Mouse (Mus musculus) monocyte, adult 5-6 weeks (primary cell): ENCODE measurements around the gene Ccdc47. TPM values are rescaled to one million over a fixed set of nuclear protein-coding genes. Genes with fewer than 3 reads are reported as not detected.
A peak's percentile ranks its signal among the peaks of the same experiment; 100 is the strongest.
"Not testable (repeated sequence)": the region's sequence is repeated elsewhere in the genome, so short reads cannot be mapped to it uniquely, and the experiment has no call there.

Experiments
- ATAC-seq: fragments of 153-309, 156-312 bp; replicated peaks from 2 replicates; pipeline ENCODE4 v1.8.0; 2017; ENCODE audit warnings: mild to moderate bottlenecking; ENCODE audit not compliant: low TSS enrichment, insufficient number of reproducible peaks, severe bottlenecking, poor library complexity, low FRiP score
- total RNA-seq: library from RNA; stranded (forward); fragments of 200-1000, 200-491, 200-594 nt; gene quantifications from 3 replicates; pipeline ENCODE4 v1.2.3, GENCODE M21; 2017

The Ccdc47 gene
- total RNA-seq, 1 experiment from 2014 or later = 140 TPM

DNA sequence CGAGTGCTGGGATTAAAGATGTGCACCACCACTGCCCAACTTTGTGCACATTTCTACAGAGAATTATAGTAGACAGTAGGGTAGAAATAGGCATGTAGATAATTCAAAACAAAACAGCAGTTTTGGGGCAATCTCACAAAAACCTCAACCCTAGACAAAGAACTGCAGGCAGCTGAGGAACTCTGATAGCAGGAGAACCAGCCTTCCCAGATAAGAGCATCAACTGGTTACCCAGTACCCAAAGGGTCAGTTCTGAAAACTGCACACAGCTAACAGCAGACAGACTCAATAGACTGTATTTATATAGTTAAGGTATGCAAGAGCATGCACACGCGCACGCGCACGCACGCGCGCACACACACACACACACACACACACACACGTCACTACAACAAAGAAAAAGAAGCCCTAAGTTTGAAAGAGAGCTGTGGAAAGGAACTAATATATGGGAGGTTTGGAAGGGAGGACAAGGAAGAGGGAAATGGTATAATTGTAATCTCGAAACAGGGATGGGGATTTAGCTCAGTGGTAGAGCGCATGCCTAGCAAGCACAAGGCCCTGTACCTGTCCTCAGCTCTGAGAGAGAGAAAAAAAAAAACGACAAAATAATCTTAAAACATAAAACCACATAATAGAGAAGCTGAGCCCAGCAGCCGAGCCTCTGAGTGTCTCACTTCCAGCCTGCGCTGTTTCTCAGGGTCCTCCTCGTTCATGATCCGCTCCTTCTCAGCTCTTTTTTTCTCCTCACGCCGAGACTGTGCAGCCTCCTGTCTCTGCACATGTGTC lies 14.6 kb downstream of the Ccdc47 start:
- no peak for ATAC-seq

DNA sequence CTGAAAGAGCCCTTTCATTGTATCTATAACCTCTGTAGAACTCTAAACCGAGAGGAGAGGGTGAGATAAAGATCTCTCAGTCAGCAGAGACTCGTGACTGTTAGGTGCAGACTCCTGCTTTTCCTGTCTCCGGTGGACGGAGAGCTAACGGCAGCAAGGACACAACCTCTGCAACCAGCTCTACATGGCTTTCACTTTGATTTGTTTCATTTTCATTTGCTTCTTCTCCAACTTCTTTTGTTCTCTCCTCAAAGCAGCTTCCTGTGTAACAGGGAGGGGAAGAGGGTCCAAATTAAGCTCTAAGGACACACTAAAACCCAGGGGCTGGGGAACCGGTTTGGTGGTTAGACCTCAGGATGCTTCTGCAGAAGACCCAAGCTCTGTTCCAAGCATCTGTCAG lies 15.4 kb downstream of the Ccdc47 start:
- ATAC-seq = no peak

- not testable (repeated sequence) for ATAC-seq
These were observed 16.1 kb downstream of the Ccdc47 start for GRCm38 (mm10) chr11:106199997-106200396.

GRCm38 (mm10) chr11:106198277-106198676 lies 17.9 kb downstream of the Ccdc47 start:
- 0 out of 2 replicates have a peak, but pooled peaks have one; percentile 33 for ATAC-seq

GRCm38 (mm10) chr11:106195341-106195740 lies 20.8 kb downstream of the Ccdc47 start:
- ATAC-seq = no peak

DNA sequence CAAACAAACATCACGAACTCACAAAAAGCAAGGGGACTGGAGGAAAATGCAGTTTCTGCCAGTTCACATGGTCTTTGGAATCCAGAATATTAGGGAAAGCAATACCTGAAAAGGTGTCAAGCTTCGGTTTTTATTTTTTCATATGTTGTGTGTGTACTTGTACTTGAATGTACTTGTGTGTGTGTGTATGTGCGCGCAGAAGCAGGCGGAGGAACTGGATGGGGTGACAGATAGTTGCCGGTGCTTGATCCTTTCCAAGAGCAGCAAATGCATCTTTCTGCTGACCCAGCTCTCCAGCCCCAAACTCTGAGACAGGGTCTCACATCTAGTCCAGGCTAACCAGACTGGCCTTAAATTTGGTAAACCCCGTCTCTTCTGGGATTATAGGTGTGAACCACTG lies 21.3 kb downstream of the Ccdc47 start:
- no peak for ATAC-seq

GRCm38 (mm10) chr11:106194155-106194541 lies 22.0 kb downstream of the Ccdc47 start:
- no peak for ATAC-seq

DNA sequence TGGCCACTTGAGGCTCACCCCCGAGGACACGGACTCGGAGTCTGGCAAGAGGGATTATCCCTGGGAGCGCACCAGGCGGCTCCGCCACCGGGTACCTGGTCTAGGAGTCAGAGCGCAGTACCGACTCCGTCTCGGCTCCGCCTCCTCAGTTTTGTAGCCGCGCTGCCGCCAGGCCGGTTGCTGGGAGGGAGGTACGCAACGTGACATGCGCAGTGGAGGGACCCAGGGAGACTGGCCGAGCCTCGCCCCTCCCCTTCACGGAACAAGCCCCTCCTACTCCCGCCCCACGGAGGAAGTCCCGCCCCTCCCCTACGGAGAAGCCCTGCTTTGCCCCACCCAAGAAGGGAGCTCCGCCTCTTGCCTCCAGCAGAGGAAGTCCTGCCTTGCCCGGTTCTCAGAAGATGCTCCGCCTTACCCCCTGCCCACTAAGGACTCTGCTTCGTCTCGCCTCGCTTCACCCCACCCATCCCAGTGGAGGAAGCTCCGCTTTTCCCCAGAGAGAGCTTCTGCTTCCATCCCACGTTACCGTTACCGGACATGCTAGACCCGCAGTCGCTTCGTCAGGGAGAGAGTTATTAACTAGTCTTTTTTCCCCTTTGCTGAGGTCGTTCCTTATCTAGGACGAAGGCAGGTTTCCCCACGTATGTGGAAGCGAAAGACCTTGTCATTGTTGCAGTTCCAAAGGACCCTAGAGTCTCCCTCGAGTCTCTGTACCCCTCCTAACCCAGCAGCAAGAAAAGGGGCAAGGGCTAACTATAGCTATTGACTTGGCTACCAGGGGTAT lies 22.6 kb downstream of the Ccdc47 start:
- peak; percentile 94 for ATAC-seq

DNA sequence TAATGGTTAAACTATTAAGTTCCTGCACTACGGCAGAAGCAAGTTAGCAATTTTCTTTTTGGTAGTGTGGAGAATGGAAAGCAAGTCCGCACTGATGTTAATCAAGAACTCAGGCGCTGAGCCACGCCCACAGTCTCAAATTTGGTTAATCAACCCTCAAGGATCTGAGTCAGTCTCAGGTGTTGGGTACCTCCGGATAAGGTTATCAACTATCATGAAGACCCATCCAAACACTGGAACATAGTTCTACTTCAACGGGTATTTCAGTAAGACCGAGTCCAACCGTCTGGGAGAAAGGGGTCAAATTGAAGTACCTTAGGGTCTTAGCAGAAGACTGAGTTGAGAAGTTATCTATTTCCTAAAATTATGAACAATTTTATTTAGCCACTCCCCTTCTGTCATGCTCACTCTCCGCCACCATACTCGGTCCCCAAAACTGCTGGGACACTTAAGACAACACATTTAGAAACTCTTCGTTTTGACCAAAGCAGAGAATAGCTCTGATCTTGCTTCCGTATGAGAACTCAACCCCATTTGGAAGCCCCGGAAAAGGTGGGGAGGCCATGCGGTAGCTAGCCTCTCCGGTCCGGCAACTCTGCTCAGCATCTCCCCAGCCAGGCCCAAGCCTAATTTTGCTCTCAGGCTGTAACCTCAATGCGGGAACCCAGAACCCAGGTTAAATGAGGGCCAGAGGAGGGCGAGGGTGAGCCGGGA lies 23.3 kb downstream of the Ccdc47 start:
- ATAC-seq = peak; percentile 32; the same call in 1 of the 2 replicates

DNA sequence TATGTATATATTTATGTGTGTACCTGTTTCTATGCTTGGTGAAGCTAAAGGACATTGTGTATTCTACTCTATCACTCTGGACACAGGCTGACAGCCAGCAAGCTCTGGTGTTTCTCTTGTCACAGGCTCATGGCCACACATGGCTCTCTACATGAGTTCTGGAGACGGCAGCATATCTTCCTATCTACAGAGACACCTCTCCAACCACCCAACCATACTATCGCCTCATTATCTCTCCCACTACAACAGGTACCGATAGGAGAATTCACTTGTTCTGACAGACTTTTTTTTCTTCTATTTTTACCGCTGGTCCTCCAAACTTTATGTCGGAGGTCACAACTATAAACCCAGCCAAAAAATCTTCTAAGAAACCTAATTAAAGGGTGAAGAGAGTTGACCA lies 23.9 kb downstream of the Ccdc47 start:
- ATAC-seq = no peak

DNA sequence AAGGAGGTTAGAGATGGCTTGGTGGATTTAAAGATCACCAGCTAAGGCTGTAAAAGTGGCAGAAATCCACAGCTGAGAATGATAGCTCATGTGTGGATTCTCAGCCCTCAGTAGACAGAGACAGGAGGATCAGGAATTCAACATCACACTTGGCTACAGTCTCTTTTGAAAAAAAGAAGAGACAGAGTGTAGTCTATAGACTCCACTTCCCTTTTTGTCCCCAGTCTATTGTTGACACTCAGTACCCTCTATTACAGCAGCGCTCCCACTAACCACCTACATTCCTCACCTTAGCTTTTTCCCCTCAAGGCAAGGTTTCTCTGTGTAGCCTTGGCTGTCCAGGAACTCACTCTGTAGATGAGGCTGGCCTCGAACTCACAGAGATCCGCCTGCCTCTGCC lies 24.4 kb downstream of the Ccdc47 start:
- ATAC-seq = no peak

GRCm38 (mm10) chr11:106187326-106187725 lies 28.8 kb downstream of the Ccdc47 start:
- no peak for ATAC-seq

DNA sequence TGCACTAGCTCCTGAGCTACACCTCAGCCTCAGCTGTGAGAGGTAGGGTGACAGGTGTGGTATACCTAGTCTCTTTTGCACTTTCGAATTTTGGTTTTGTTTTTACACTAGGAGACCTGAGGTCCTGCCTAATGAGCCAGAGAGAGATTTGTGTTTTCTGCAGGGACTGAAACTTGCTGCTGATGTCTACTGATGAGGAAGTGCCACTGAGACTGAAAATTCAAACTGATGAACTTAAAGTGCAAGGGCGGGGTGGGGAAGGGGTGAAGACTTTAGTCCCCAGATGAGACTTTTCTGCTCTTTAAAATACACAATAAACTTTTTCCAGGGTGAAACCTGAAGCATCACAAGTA lies 35.7 kb downstream of the Ccdc47 start:
- ATAC-seq = no peak

GRCm38 (mm10) chr11:106179711-106180448 lies 36.3 kb downstream of the Ccdc47 start:
- no peak for ATAC-seq

DNA sequence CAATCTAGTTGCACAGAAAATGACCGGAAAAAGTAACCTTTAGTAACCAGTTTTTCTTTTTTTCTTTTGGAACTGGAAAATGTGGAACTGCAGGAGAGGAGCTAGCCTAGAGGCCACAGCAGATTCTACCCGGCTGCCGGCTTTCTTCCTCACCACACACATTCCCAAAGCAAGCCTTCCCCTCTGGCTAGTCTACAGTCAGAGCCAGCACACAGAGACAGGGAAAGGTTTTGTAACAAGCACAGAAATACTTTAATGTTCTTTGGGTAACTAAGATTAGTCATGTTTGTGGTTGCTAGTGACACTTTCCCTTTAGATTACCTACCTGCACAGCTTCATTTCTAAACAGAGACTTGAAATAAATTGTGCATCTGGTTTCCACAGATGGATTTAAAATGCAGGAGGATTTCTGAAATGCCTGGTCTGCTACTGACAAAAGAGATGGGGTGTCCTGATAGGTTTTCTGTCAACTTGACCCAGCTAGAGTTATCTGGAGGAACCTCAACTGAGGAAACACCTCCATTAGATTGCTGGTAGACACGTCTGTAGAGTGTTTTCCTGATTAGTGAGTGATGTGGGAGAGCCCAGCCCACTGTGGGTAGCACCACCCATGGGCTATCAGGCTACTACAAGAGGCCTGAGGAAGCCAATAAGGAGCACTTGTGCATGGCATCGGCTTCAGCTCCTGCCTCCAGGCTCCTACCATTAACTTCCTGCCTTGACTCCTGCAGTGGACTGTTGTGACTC lies 37.9 kb downstream of the Ccdc47 start:
- 0 out of 2 replicates have a peak, but pooled peaks have one; percentile 10 for ATAC-seq

- ATAC-seq = no peak
These were observed 39.8 kb downstream of the Ccdc47 start for GRCm38 (mm10) chr11:106176372-106176771.

DNA sequence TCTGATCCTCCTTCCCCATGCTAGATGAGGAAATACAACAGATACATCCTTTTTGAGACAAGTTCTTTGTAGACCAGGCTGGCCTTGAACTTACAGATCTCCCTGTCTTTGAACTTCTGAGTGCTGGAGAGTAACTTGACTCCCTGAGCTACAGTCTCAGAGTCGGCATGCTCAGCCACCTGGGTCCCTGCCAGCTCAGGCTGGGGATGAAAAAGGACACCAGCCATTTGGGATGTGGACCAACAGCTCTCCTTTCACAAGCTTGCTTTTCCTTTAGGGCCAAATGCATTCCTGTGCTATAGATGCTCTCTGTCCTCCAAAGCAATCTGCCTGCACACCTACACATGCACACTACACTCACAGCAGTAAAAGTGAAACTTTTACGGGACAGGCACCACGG lies 41.1 kb downstream of the Ccdc47 start:
- no peak for ATAC-seq

DNA sequence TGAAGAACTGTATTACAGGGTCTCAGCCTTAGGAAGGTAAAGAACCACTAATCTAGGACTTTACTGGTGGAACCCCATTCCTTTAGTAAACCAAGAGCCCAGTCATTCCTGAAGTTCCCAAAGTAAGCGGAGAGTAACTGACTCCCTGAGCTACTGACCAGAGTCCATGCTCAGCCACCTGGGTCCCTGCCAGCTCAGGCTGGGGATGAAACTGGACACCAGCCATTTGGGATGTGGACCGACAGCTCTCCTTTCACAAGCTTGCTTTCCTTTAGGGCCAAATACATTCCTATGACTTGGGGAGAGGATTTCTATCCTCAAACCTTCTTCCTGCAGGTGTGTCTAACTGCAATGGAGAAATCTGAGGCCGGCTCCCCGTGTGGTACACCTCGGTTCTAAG lies 41.8 kb downstream of the Ccdc47 start:
- no peak for ATAC-seq
